Mouse (Mus musculus) limb, embryonic 15.5 days (tissue): Measurements from ENCODE around the gene Lpin2. TPM values are rescaled to one million over a fixed set of nuclear protein-coding genes. Genes with fewer than 3 reads are reported as not detected.

Source experiments
- ATAC-seq: fragments of 200-750 bp; cut with Nextera tagmentation; 2 replicates; pipeline ENCODE4 v1.8.0; 2017; ENCODE audit warnings: low read depth, moderate TSS enrichment; ENCODE audit not compliant: insufficient number of reproducible peaks, low FRiP score, low TSS enrichment
- H3K27ac ChIP-seq: fragments of 300-500 bp; sonication (generic); 2 replicates; pipeline ENCODE4 v1.5.1; 2015; ENCODE audit warnings: moderate library complexity, mild to moderate bottlenecking, inconsistent platforms
- H3K27me3 ChIP-seq: fragments of 300-500 bp; sonication (generic); 2 replicates; pipeline ENCODE4 v1.6.1; 2015; ENCODE audit warnings: inconsistent platforms
- H3K36me3 ChIP-seq: fragments of 300-500 bp; sonication (generic); 2 replicates; pipeline ENCODE4 v1.6.1; 2015; ENCODE audit warnings: inconsistent platforms
- H3K4me1 ChIP-seq: fragments of 300-500 bp; sonication (generic); 2 replicates; pipeline ENCODE4 v1.6.1; 2015; ENCODE audit warnings: inconsistent platforms
- H3K4me2 ChIP-seq: fragments of 300-500 bp; sonication (generic); 2 replicates; pipeline ENCODE4 v1.6.1; 2015; ENCODE audit warnings: mild to moderate bottlenecking, inconsistent platforms
- H3K4me3 ChIP-seq: fragments of 300-500 bp; sonication (generic); 2 replicates; pipeline ENCODE4 v1.5.1; 2015; ENCODE audit warnings: mild to moderate bottlenecking, inconsistent platforms
- H3K9ac ChIP-seq: fragments of 300-500 bp; sonication (generic); 2 replicates; pipeline ENCODE4 v1.6.1; 2015; ENCODE audit warnings: inconsistent platforms
- H3K9me3 ChIP-seq: fragments of 300-500 bp; sonication (generic); 2 replicates; pipeline ENCODE4 v1.6.1; 2016; ENCODE audit warnings: inconsistent platforms
- WGBS: fragments of 180-500 bp; shearing (Covaris S2); methylation state at CpG from one replicate; pipeline ENCODE4 v1.1.7; 2015; 5-methylcytosine and 5-hydroxymethylcytosine counted together
- polyA plus RNA-seq: library from polyadenylated mRNA; unstranded; fragments of >200 nt; fragmentation: Nextera tagmentation; extraction: Ambion mirVana; gene quantifications from 2 replicates; pipeline ENCODE4 v1.2.1, GENCODE M21; 2015

The Lpin2 gene
- polyA plus RNA-seq, 1 experiment from 2014 or later, result 32.6 TPM

GRCm38 (mm10) chr17:71153356-71153755 lies 29.0 kb upstream of the Lpin2 start:
- WGBS, result 47% methylated on average over 4 of the region's 4 CpGs
- 0 out of 2 replicates have a peak, but pooled peaks cover 3% of the 10 kb centered on the region for H3K4me1 ChIP-seq
- H3K4me3 ChIP-seq, result no peak overlapping the region
- H3K9me3 ChIP-seq, result no peaks in the 10 kb centered on the region
- no peak overlapping the region for H3K27ac ChIP-seq
- H3K27me3 ChIP-seq, result no peaks in the 10 kb centered on the region
- ATAC-seq, result no peak
- no peak overlapping the region for H3K4me2 ChIP-seq
- no peak overlapping the region for H3K9ac ChIP-seq
- H3K36me3 ChIP-seq, result no peaks in the 10 kb centered on the region

GRCm38 (mm10) chr17:71155271-71155670 lies 27.1 kb upstream of the Lpin2 start:
- no peak overlapping the region for H3K4me2 ChIP-seq
- WGBS, result 69% methylated on average over 1 of the region's 1 CpGs
- H3K27me3 ChIP-seq, result no peaks in the 10 kb centered on the region
- no peaks in the 10 kb centered on the region for H3K36me3 ChIP-seq
- no peak overlapping the region for H3K27ac ChIP-seq
- no peak for ATAC-seq
- H3K9me3 ChIP-seq, result no peaks in the 10 kb centered on the region
- peaks cover 19% of the 10 kb centered on the region for H3K4me1 ChIP-seq
- no peak overlapping the region for H3K9ac ChIP-seq
- H3K4me3 ChIP-seq, result no peak overlapping the region

GRCm38 (mm10) chr17:71159152-71159567 lies 23.2 kb upstream of the Lpin2 start:
- Histone ChIP-seq H3K4me1 (peaks cover 20% of the 10 kb centered on the region), H3K4me3 (no peak overlapping the region), H3K27ac (peak overlapping the region; percentile 75), H3K9me3 (no peaks in the 10 kb centered on the region), H3K27me3 (no peaks in the 10 kb centered on the region), H3K36me3 (no peaks in the 10 kb centered on the region), H3K4me2 (no peak overlapping the region), H3K9ac (no peak overlapping the region)
- peak; percentile 72; the same call in 1 of the 2 replicates for ATAC-seq
- WGBS, result 9% methylated on average over 4 of the region's 4 CpGs

- peak overlapping the region; percentile 75 for H3K27ac ChIP-seq
- no peaks in the 10 kb centered on the region for H3K27me3 ChIP-seq
- H3K9me3 ChIP-seq, result no peaks in the 10 kb centered on the region
- H3K4me1 ChIP-seq, result peaks cover 20% of the 10 kb centered on the region
- H3K9ac ChIP-seq, result no peak overlapping the region
- no peaks in the 10 kb centered on the region for H3K36me3 ChIP-seq
- no peak overlapping the region for H3K4me3 ChIP-seq
- no peak overlapping the region for H3K4me2 ChIP-seq
- ATAC-seq, result no peak
- 36% methylated on average over 8 of the region's 8 CpGs for WGBS
These were observed 22.6 kb upstream of the Lpin2 start for GRCm38 (mm10) chr17:71159720-71160119.

- no peak overlapping the region for H3K4me2 ChIP-seq
- H3K9me3 ChIP-seq, result no peaks in the 10 kb centered on the region
- H3K4me1 ChIP-seq, result peaks cover 17% of the 10 kb centered on the region
- 79% methylated on average over 8 of the region's 8 CpGs for WGBS
- H3K9ac ChIP-seq, result no peak overlapping the region
- no peaks in the 10 kb centered on the region for H3K27me3 ChIP-seq
- H3K36me3 ChIP-seq, result no peaks in the 10 kb centered on the region
- H3K4me3 ChIP-seq, result no peak overlapping the region
- no peak for ATAC-seq
- H3K27ac ChIP-seq, result peak overlapping the region; percentile 75; the same call in 1 of the 2 replicates
These were observed 21.9 kb upstream of the Lpin2 start for GRCm38 (mm10) chr17:71160244-71160995.

GRCm38 (mm10) chr17:71164991-71165390 lies 17.4 kb upstream of the Lpin2 start:
- ATAC-seq, result no peak
- H3K9ac ChIP-seq, result no peak overlapping the region
- no peaks in the 10 kb centered on the region for H3K9me3 ChIP-seq
- no peaks in the 10 kb centered on the region for H3K27me3 ChIP-seq
- H3K4me3 ChIP-seq, result no peak overlapping the region
- H3K36me3 ChIP-seq, result no peaks in the 10 kb centered on the region
- H3K4me1 ChIP-seq, result peaks cover 3% of the 10 kb centered on the region
- no peak overlapping the region for H3K4me2 ChIP-seq
- WGBS, result 68% methylated on average over 6 of the region's 6 CpGs
- no peak overlapping the region for H3K27ac ChIP-seq

- Histone ChIP-seq H3K9me3 (no peaks in the 10 kb centered on the region), H3K4me2 (no peak overlapping the region), H3K36me3 (no peaks in the 10 kb centered on the region), H3K4me1 (no peaks in the 10 kb centered on the region), H3K27ac (no peak overlapping the region), H3K4me3 (no peak overlapping the region), H3K27me3 (no peaks in the 10 kb centered on the region), H3K9ac (no peak overlapping the region)
- 72% methylated on average over 5 of the region's 5 CpGs for WGBS
- ATAC-seq, result no peak
These were observed 14.1 kb upstream of the Lpin2 start for GRCm38 (mm10) chr17:71168205-71168815.

GRCm38 (mm10) chr17:71168846-71169245 lies 13.5 kb upstream of the Lpin2 start:
- no peaks in the 10 kb centered on the region for H3K4me1 ChIP-seq
- ATAC-seq, result no peak
- H3K4me2 ChIP-seq, result no peak overlapping the region
- H3K36me3 ChIP-seq, result no peaks in the 10 kb centered on the region
- no peaks in the 10 kb centered on the region for H3K27me3 ChIP-seq
- 63% methylated on average over 9 of the region's 9 CpGs for WGBS
- H3K27ac ChIP-seq, result no peak overlapping the region
- H3K9me3 ChIP-seq, result no peaks in the 10 kb centered on the region
- H3K9ac ChIP-seq, result no peak overlapping the region
- H3K4me3 ChIP-seq, result no peak overlapping the region

GRCm38 (mm10) chr17:71169639-71170038 lies 12.7 kb upstream of the Lpin2 start:
- Histone ChIP-seq H3K9ac (no peak overlapping the region), H3K36me3 (no peaks in the 10 kb centered on the region), H3K4me3 (no peak overlapping the region), H3K9me3 (no peaks in the 10 kb centered on the region), H3K27ac (no peak overlapping the region), H3K4me2 (no peak overlapping the region), H3K4me1 (no peaks in the 10 kb centered on the region), H3K27me3 (no peaks in the 10 kb centered on the region)
- no peak for ATAC-seq
- 57% methylated on average over 1 of the region's 1 CpGs for WGBS

- Histone ChIP-seq H3K4me3 (no peak overlapping the region), H3K4me1 (no peaks in the 10 kb centered on the region), H3K27me3 (no peaks in the 10 kb centered on the region), H3K36me3 (no peaks in the 10 kb centered on the region), H3K4me2 (no peak overlapping the region), H3K9me3 (no peaks in the 10 kb centered on the region), H3K27ac (no peak overlapping the region), H3K9ac (no peak overlapping the region)
- 88% methylated on average over 4 of the region's 4 CpGs for WGBS
- ATAC-seq, result no peak
These were observed 11.2 kb upstream of the Lpin2 start for GRCm38 (mm10) chr17:71171161-71171560.

GRCm38 (mm10) chr17:71177336-71177735 lies 5.0 kb upstream of the Lpin2 start:
- Histone ChIP-seq H3K4me1 (peaks cover 4% of the 10 kb centered on the region), H3K27ac (no peak overlapping the region), H3K4me2 (no peak overlapping the region), H3K9me3 (no peaks in the 10 kb centered on the region), H3K27me3 (no peaks in the 10 kb centered on the region), H3K9ac (no peak overlapping the region), H3K36me3 (no peaks in the 10 kb centered on the region), H3K4me3 (no peak overlapping the region)
- no peak for ATAC-seq
- WGBS, result 68% methylated on average over 4 of the region's 4 CpGs

- 82% methylated on average over 2 of the region's 2 CpGs for WGBS
- no peak for ATAC-seq
- Histone ChIP-seq H3K4me3 (no peak overlapping the region), H3K27ac (no peak overlapping the region), H3K4me2 (no peak overlapping the region), H3K4me1 (peaks cover 9% of the 10 kb centered on the region), H3K27me3 (no peaks in the 10 kb centered on the region), H3K9ac (no peak overlapping the region), H3K9me3 (no peaks in the 10 kb centered on the region), H3K36me3 (no peaks in the 10 kb centered on the region)
These were observed 4.4 kb upstream of the Lpin2 start for GRCm38 (mm10) chr17:71177949-71178348.
